Mouse (Mus musculus): Measurements from ENCODE around the gene Trim8. TPM values are rescaled to one million over a fixed set of nuclear protein-coding genes. Genes with fewer than 3 reads are reported as not detected.

Gene Trim8
- polyA plus RNA-seq, 1 experiment from 2014 or later, result 31.7 TPM

GRCm38 (mm10) chr19:46459256-46459655, 42.2 kb upstream of the Trim8 start:
- H3K9me3 ChIP-seq (ENCODE audit: control insufficient read depth, low read length), result no peaks in the 10 kb centered on the region
- H3K27ac ChIP-seq (ENCODE audit: low read depth, low read length), result no peak overlapping the region
- H3K27me3 ChIP-seq (ENCODE audit: control insufficient read depth, insufficient read depth, low read length), result no peaks in the 10 kb centered on the region
- DNase-seq (ENCODE audit: low spot score, missing footprints) (no peak), ATAC-seq (ENCODE audit: low FRiP score) (no peak)
- peaks cover 5% of the 10 kb centered on the region for H3K36me3 ChIP-seq (ENCODE audit: control insufficient read depth, insufficient read depth, low read length)
- H3K4me3 ChIP-seq (ENCODE audit: low read depth, low read length), result no peak overlapping the region
- no peak overlapping the region for H3K9ac ChIP-seq (ENCODE audit: low read length)
- 89% methylated on average over 10 of the region's 10 CpGs for WGBS
- H3K4me1 ChIP-seq (ENCODE audit: control insufficient read depth, insufficient read depth, low read length), result 0 out of 2 replicates have a peak, but pooled peaks cover 2% of the 10 kb centered on the region
- no peak overlapping the region for H3K4me2 ChIP-seq

DNA sequence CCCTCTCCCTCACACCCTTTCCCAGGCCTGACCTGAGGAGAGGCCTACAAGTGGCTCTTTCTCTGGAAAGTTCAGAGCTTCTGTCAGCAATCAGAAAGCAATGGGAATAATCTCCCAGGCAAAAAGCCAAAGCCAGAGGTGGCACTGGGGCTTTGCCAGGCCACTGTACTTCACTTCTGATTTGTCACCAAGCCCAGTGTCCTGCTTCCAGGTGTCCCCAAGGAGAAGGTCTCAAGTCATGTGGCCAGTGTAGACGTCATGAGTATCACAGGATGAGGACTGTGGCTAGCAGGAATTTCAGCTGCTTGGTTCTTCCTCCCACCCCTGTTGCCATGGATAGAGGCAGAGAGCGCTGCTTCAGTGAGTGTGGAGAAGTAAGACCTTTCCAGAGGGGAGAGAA, 41.6 kb upstream of the Trim8 start:
- 0 out of 2 replicates have a peak, but pooled peaks cover 2% of the 10 kb centered on the region for H3K4me1 ChIP-seq (ENCODE audit: control insufficient read depth, insufficient read depth, low read length)
- no peak overlapping the region for H3K27ac ChIP-seq (ENCODE audit: low read depth, low read length)
- 96% methylated on average over 2 of the region's 2 CpGs for WGBS
- no peak overlapping the region for H3K4me3 ChIP-seq (ENCODE audit: low read depth, low read length)
- H3K36me3 ChIP-seq (ENCODE audit: control insufficient read depth, insufficient read depth, low read length), result peaks cover 5% of the 10 kb centered on the region
- H3K9ac ChIP-seq (ENCODE audit: low read length), result no peak overlapping the region
- ATAC-seq (ENCODE audit: low FRiP score) (no peak), DNase-seq (ENCODE audit: low spot score, missing footprints) (no peak)
- no peaks in the 10 kb centered on the region for H3K9me3 ChIP-seq (ENCODE audit: control insufficient read depth, low read length)
- H3K4me2 ChIP-seq, result no peak overlapping the region
- H3K27me3 ChIP-seq (ENCODE audit: control insufficient read depth, insufficient read depth, low read length), result no peaks in the 10 kb centered on the region

GRCm38 (mm10) chr19:46462574-46462973, 38.9 kb upstream of the Trim8 start:
- 97% methylated on average over 3 of the region's 3 CpGs for WGBS
- H3K36me3 ChIP-seq (ENCODE audit: control insufficient read depth, insufficient read depth, low read length), result peaks cover 5% of the 10 kb centered on the region
- no peaks in the 10 kb centered on the region for H3K4me1 ChIP-seq (ENCODE audit: control insufficient read depth, insufficient read depth, low read length)
- no peak overlapping the region for H3K4me3 ChIP-seq (ENCODE audit: low read depth, low read length)
- H3K9me3 ChIP-seq (ENCODE audit: control insufficient read depth, low read length), result no peaks in the 10 kb centered on the region
- ATAC-seq (ENCODE audit: low FRiP score) (no peak), DNase-seq (ENCODE audit: low spot score, missing footprints) (no peak)
- H3K27me3 ChIP-seq (ENCODE audit: control insufficient read depth, insufficient read depth, low read length), result no peaks in the 10 kb centered on the region
- no peak overlapping the region for H3K9ac ChIP-seq (ENCODE audit: low read length)
- no peak overlapping the region for H3K27ac ChIP-seq (ENCODE audit: low read depth, low read length)
- no peak overlapping the region for H3K4me2 ChIP-seq

DNA sequence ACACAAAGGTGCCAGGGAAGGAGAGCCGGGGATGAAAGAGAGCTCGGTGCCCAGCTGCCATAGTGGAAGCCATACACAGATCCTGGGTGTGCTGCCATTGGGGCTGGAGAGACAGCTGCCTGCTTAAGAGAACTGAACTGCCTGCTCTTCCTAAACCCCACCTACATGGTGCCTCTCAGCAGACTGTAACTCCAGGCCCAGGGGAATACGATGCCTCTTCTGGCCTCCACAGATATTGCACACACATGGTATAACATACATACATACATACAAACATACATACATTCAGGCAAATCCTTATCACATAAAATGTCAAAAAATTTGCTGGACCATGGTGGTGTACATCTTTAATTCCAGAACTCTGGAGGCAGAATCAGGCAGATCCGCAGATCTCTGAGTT, 38.1 kb upstream of the Trim8 start:
- H3K4me1 ChIP-seq (ENCODE audit: control insufficient read depth, insufficient read depth, low read length), result no peaks in the 10 kb centered on the region
- no peaks in the 10 kb centered on the region for H3K27me3 ChIP-seq (ENCODE audit: control insufficient read depth, insufficient read depth, low read length)
- no peak overlapping the region for H3K27ac ChIP-seq (ENCODE audit: low read depth, low read length)
- no peak for DNase-seq (ENCODE audit: low spot score, missing footprints)
- no peaks in the 10 kb centered on the region for H3K9me3 ChIP-seq (ENCODE audit: control insufficient read depth, low read length)
- H3K9ac ChIP-seq (ENCODE audit: low read length), result no peak overlapping the region
- no peak overlapping the region for H3K4me2 ChIP-seq
- H3K4me3 ChIP-seq (ENCODE audit: low read depth, low read length), result no peak overlapping the region
- ATAC-seq (ENCODE audit: low FRiP score), result no peak
- peaks cover 5% of the 10 kb centered on the region for H3K36me3 ChIP-seq (ENCODE audit: control insufficient read depth, insufficient read depth, low read length)
- WGBS, result over 99% methylated on average over 4 of the region's 4 CpGs

DNA sequence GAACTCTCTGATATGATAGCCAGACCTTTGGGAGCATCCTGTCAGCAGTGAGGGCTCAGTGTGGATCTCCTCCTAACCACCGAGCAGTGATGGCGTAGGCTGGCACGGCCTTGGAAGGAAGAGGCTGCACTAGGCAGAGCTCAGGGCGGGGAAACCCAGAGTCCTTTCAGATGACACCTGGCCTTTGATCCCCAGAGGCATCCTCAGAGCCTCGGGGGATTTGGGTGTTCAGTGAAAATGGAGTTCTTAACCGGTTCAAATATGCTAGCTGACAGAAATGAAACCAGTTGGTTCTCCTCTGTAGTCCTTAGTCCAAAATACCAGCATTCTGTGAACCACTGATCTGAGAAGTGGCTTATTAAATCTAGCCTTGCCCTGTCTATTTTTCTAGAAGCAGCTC, 35.3 kb upstream of the Trim8 start:
- no peak for DNase-seq (ENCODE audit: low spot score, missing footprints)
- H3K4me3 ChIP-seq (ENCODE audit: low read depth, low read length), result no peak overlapping the region
- no peaks in the 10 kb centered on the region for H3K27me3 ChIP-seq (ENCODE audit: control insufficient read depth, insufficient read depth, low read length)
- ATAC-seq (ENCODE audit: low FRiP score), result no peak
- peaks cover 15% of the 10 kb centered on the region for H3K4me1 ChIP-seq (ENCODE audit: control insufficient read depth, insufficient read depth, low read length)
- 75% methylated on average over 6 of the region's 6 CpGs for whole genome bisulfite sequencing
- peaks cover 5% of the 10 kb centered on the region for H3K36me3 ChIP-seq (ENCODE audit: control insufficient read depth, insufficient read depth, low read length)
- H3K27ac ChIP-seq (ENCODE audit: low read depth, low read length), result no peak overlapping the region
- no peak overlapping the region for H3K4me2 ChIP-seq
- no peak overlapping the region for H3K9ac ChIP-seq (ENCODE audit: low read length)
- H3K9me3 ChIP-seq (ENCODE audit: control insufficient read depth, low read length), result no peaks in the 10 kb centered on the region

DNA sequence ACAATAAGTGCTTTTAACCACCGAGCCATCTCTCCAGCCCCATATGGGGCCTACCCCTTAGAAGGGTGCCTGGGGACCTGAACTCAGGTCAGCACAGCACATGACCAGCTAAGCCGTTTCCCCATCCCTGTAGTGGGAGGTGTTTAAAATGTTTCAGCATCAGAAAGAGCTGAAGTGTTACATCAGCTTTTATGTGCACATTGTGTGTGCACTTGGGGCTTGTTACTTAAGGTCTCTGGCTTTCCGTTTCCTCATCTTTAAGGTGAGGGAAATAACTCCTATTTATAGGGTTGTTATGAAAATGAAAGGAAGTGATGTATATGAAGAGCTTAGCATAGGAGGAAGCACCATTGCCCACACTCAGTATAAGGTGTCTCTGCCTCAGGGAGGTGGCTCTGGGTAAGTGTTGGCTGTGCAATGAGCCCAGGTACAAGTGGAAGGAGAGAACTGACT, 34.4 kb upstream of the Trim8 start:
- H3K36me3 ChIP-seq (ENCODE audit: control insufficient read depth, insufficient read depth, low read length), result peaks cover 5% of the 10 kb centered on the region

DNA sequence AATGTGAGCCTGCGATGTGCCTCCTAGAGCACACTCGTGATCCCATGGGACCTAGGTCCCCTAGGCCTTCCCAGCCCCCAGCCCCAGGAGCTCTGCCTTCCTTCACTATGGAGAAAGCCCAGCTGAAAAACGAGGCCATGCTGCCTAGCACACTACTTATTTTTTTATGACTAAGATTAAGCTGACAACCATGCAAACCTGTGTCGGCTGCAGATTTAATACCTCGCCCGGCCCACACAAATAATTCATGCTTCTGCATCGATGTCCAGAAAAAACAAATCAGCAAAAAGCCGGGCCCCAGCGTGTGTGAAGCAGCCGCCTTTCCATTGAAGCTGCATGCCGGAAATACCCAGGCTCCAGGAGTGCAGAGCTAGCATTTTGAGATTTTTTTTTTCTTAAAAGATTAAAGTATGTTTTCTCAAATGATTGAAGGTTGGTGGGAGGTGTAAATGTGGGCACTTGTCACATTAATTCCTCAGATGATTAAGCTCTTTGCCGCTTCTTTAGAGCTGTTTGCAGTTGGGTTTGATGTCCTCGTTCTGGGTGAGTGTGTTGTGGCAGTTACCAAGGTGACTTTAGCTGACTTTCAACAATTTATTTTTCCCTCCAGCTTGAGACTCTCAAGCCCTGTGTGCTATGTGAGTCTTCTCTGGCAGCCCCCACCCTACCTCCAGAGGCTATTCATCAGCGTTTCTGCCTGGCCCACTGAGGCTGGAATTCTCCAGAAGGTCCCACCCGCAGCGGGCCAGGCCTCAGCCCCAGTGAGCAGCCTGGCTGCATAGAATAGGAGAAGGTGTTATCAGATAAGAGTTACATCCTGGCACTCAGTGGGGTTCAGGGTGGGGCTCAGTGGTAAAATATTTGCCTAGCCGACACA, 30.9 kb upstream of the Trim8 start:
- Histone ChIP-seq H3K9me3 (ENCODE audit: control insufficient read depth, low read length) (no peaks in the 10 kb centered on the region), H3K4me1 (ENCODE audit: control insufficient read depth, insufficient read depth, low read length) (peaks cover 26% of the 10 kb centered on the region), H3K36me3 (ENCODE audit: control insufficient read depth, insufficient read depth, low read length) (peaks cover 2% of the 10 kb centered on the region; the same call in 1 of the 2 replicates), H3K4me3 (ENCODE audit: low read depth, low read length) (no peak overlapping the region), H3K4me2 (no peak overlapping the region), H3K27me3 (ENCODE audit: control insufficient read depth, insufficient read depth, low read length) (no peaks in the 10 kb centered on the region), H3K9ac (ENCODE audit: low read length) (no peak overlapping the region), H3K27ac (ENCODE audit: low read depth, low read length) (peak overlapping the region; percentile 49)
- peak; percentile 91 for DNase-seq (ENCODE audit: low spot score, missing footprints)
- ATAC-seq (ENCODE audit: low FRiP score), result peak; percentile 58; the same call in 1 of the 2 replicates
- 16% methylated on average over 17 of the region's 17 CpGs for WGBS

More for the DNA sequence above, 34.4 kb upstream of the Trim8 start:
- peaks cover 24% of the 10 kb centered on the region for H3K4me1 ChIP-seq (ENCODE audit: control insufficient read depth, insufficient read depth, low read length)
- no peak overlapping the region for H3K4me3 ChIP-seq (ENCODE audit: low read depth, low read length)
- 66% methylated on average over 3 of the region's 3 CpGs for WGBS
- H3K27me3 ChIP-seq (ENCODE audit: control insufficient read depth, insufficient read depth, low read length), result no peaks in the 10 kb centered on the region
- no peak overlapping the region for H3K27ac ChIP-seq (ENCODE audit: low read depth, low read length)
- no peak overlapping the region for H3K4me2 ChIP-seq
- no peaks in the 10 kb centered on the region for H3K9me3 ChIP-seq (ENCODE audit: control insufficient read depth, low read length)
- no peak overlapping the region for H3K9ac ChIP-seq (ENCODE audit: low read length)
- no peak for ATAC-seq (ENCODE audit: low FRiP score)
- DNase-seq (ENCODE audit: low spot score, missing footprints), result no peak

GRCm38 (mm10) chr19:46471324-46472093, 30.0 kb upstream of the Trim8 start:
- H3K36me3 ChIP-seq (ENCODE audit: control insufficient read depth, insufficient read depth, low read length), result peaks cover 2% of the 10 kb centered on the region; the same call in 1 of the 2 replicates
- H3K4me3 ChIP-seq (ENCODE audit: low read depth, low read length), result no peak overlapping the region
- H3K9ac ChIP-seq (ENCODE audit: low read length), result no peak overlapping the region
- DNase-seq (ENCODE audit: low spot score, missing footprints) (peak; percentile 91), ATAC-seq (ENCODE audit: low FRiP score) (peak; percentile 74)
- H3K4me1 ChIP-seq (ENCODE audit: control insufficient read depth, insufficient read depth, low read length), result peaks cover 26% of the 10 kb centered on the region
- H3K9me3 ChIP-seq (ENCODE audit: control insufficient read depth, low read length), result no peaks in the 10 kb centered on the region
- H3K27ac ChIP-seq (ENCODE audit: low read depth, low read length), result peak overlapping the region; percentile 49
- H3K27me3 ChIP-seq (ENCODE audit: control insufficient read depth, insufficient read depth, low read length), result no peaks in the 10 kb centered on the region
- WGBS, result 13% methylated on average over 10 of the region's 10 CpGs
- H3K4me2 ChIP-seq, result no peak overlapping the region

DNA sequence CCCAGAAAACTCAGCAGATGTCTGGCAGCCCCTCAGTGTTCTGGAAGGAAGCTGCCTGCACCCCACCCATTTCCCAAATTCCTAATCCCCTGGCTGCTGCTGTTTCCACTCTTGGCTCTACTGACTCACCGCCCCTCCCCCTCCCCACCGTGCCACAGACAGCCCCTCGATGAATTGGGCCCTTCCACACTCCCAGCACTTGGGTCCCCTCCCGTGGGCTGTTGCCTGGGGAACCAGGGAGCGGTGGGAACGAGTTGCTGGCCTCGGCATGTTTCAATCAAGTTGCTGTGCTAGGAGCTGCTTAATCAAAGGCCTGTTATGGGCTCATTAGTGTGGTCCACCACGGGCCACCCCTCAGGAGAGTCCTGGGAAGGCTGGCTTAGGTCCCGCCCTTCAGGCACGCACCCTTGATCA, 24.1 kb upstream of the Trim8 start:
- no peaks in the 10 kb centered on the region for H3K27me3 ChIP-seq (ENCODE audit: control insufficient read depth, insufficient read depth, low read length)
- no peak overlapping the region for H3K4me3 ChIP-seq (ENCODE audit: low read depth, low read length)
- no peak overlapping the region for H3K27ac ChIP-seq (ENCODE audit: low read depth, low read length)
- 26% methylated on average over 10 of the region's 10 CpGs for WGBS
- H3K9ac ChIP-seq (ENCODE audit: low read length), result no peak overlapping the region
- peaks cover 13% of the 10 kb centered on the region; the same call in 1 of the 2 replicates for H3K36me3 ChIP-seq (ENCODE audit: control insufficient read depth, insufficient read depth, low read length)
- 0 out of 2 replicates have a peak, but pooled peaks have one; percentile 19 for ATAC-seq (ENCODE audit: low FRiP score)
- no peak for DNase-seq (ENCODE audit: low spot score, missing footprints)
- no peak overlapping the region for H3K4me2 ChIP-seq
- H3K4me1 ChIP-seq (ENCODE audit: control insufficient read depth, insufficient read depth, low read length), result peaks cover 29% of the 10 kb centered on the region
- H3K9me3 ChIP-seq (ENCODE audit: control insufficient read depth, low read length), result no peaks in the 10 kb centered on the region
